Mouse (Mus musculus) megakaryocyte, embryonic 14.5 days (primary cell): Measurements from ENCODE around the gene Slc36a4.

Experiments used
- FLI1 ChIP-seq: IDR thresholded peaks from 2 replicates; pipeline ENCODE4 v1.6.1; 2012; ENCODE audit warnings: low read length, inconsistent platforms, mixed read lengths
- GATA1 ChIP-seq: IDR thresholded peaks from 3 replicates; pipeline ENCODE4 v1.6.1; 2012; ENCODE audit warnings: mixed read lengths, low read length, inconsistent platforms, borderline replicate concordance

- TF ChIP-seq GATA1 (no peak), FLI1 (no peak)
These were observed 2.1 kb downstream of the Slc36a4 start for GRCm38 (mm10) chr9:15711676-15712075.
